Mouse (Mus musculus): ENCODE results near the gene Zfp3. TPM values are rescaled to one million over a fixed set of nuclear protein-coding genes. Genes with fewer than 3 reads are reported as not detected.

The Zfp3 gene
- polyA plus RNA-seq, 1 experiment from 2014 or later: 7.1 TPM

DNA sequence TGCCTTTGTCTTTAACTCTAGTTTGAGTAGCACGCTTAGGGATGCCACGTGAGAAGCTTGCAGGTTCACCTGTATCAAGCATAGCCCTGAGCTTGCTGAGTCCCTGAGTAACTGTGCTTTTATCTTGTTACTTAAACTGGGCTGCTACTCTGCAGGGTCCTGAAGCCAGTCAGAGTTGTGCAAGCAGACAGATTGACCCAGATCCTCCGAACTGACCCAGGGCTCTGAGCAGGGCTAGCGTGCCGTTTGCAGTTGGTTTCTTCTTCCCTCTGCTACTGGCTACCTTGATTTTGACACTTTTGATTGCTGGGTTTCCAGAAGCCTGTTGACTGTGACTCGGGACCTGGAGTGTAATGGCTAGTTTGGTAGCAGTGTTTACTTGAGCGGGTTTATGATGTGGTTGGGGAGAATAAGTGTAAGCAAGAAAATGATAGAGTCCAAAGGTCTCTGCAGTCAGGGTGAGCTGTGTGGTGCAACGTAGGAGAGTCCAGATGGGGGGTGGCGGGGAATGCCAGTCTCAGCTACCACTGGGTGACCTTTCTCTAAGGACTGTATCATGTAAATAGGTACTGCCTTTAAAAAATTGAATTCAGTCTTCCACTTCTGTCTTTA is 33.5 kb upstream of the Zfp3 start:
- WGBS (ENCODE audit: insufficient replicate concordance): 81% methylated on average over 9 of the region's 9 CpGs
- Histone ChIP-seq H3K4me2 (no peak overlapping the region), H3K9ac (ENCODE audit: low read depth, low read length) (no peak overlapping the region), H3K27ac (ENCODE audit: low read depth, low read length) (no peak overlapping the region), H3K9me3 (replicated peaks; ENCODE audit: control insufficient read depth, low read length) (no peaks in the 10 kb centered on the region), H3K4me1 (ENCODE audit: control insufficient read depth, insufficient read depth, low read length) (no peaks in the 10 kb centered on the region), H3K27me3 (ENCODE audit: control insufficient read depth, insufficient read depth, low read length) (no peaks in the 10 kb centered on the region), H3K4me3 (ENCODE audit: low read depth, low read length) (no peak overlapping the region), H3K36me3 (ENCODE audit: control insufficient read depth, insufficient read depth, low read length) (peaks cover 25% of the 10 kb centered on the region)
- no peak for ATAC-seq (replicated peaks; ENCODE audit: insufficient number of reproducible peaks, low FRiP score, low TSS enrichment)

DNA sequence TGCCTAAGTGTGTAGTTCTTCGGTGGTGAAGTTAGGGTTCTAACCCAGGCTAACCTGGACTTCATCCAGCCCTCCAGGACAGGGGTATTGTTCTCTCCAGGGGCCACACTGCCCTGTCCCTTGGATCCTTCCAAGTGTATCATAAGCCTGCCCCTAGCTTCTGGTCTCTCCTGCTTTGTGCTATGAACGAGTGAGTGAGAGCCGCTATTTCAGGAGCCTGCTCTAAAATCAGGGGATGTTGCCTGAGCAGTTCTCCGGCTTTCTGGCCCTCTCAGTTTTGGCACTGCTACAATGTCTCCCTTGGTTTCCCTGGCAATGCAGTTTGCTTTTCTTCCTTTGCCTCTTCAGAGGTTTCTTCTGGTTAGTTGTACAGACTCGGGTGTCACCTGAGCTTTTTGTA is 32.8 kb upstream of the Zfp3 start:
- WGBS (ENCODE audit: insufficient replicate concordance): 66% methylated on average over 5 of the region's 5 CpGs
- ATAC-seq (replicated peaks; ENCODE audit: insufficient number of reproducible peaks, low FRiP score, low TSS enrichment): no peak
- H3K27ac ChIP-seq (ENCODE audit: low read depth, low read length): no peak overlapping the region
- peaks cover 20% of the 10 kb centered on the region for H3K36me3 ChIP-seq (ENCODE audit: control insufficient read depth, insufficient read depth, low read length)
- H3K9ac ChIP-seq (ENCODE audit: low read depth, low read length): no peak overlapping the region
- no peak overlapping the region for H3K4me2 ChIP-seq
- no peaks in the 10 kb centered on the region for H3K4me1 ChIP-seq (ENCODE audit: control insufficient read depth, insufficient read depth, low read length)
- no peaks in the 10 kb centered on the region for H3K9me3 ChIP-seq (replicated peaks; ENCODE audit: control insufficient read depth, low read length)
- H3K4me3 ChIP-seq (ENCODE audit: low read depth, low read length): no peak overlapping the region
- H3K27me3 ChIP-seq (ENCODE audit: control insufficient read depth, insufficient read depth, low read length): no peaks in the 10 kb centered on the region

DNA sequence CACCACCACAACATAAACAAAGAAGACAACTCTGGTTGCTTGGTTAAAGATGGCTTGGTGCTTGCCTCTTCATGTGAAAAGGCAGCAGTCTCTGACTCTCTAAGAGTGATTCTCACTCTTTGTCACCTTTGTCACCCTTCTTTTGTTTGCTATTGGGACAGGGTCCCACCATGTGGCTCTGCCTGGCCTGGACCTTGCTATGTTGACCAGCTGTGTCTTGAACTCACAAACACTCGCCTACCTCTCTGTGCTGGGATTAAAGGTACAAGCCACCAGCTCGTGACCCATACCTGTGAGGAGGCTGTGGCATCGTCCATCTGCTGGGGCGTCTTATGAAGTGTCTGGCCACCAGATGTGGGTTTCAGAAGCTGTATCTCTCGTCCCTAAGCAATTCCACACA is 30.8 kb upstream of the Zfp3 start:
- no peak overlapping the region for H3K4me2 ChIP-seq
- no peaks in the 10 kb centered on the region for H3K4me1 ChIP-seq (ENCODE audit: control insufficient read depth, insufficient read depth, low read length)
- no peak for ATAC-seq (replicated peaks; ENCODE audit: insufficient number of reproducible peaks, low FRiP score, low TSS enrichment)
- no peak overlapping the region for H3K4me3 ChIP-seq (ENCODE audit: low read depth, low read length)
- no peak overlapping the region for H3K27ac ChIP-seq (ENCODE audit: low read depth, low read length)
- no peaks in the 10 kb centered on the region for H3K27me3 ChIP-seq (ENCODE audit: control insufficient read depth, insufficient read depth, low read length)
- H3K9ac ChIP-seq (ENCODE audit: low read depth, low read length): no peak overlapping the region
- H3K9me3 ChIP-seq (replicated peaks; ENCODE audit: control insufficient read depth, low read length): no peaks in the 10 kb centered on the region
- H3K36me3 ChIP-seq (ENCODE audit: control insufficient read depth, insufficient read depth, low read length): peaks cover 4% of the 10 kb centered on the region
- 58% methylated on average over 5 of the region's 5 CpGs for WGBS (ENCODE audit: insufficient replicate concordance)

DNA sequence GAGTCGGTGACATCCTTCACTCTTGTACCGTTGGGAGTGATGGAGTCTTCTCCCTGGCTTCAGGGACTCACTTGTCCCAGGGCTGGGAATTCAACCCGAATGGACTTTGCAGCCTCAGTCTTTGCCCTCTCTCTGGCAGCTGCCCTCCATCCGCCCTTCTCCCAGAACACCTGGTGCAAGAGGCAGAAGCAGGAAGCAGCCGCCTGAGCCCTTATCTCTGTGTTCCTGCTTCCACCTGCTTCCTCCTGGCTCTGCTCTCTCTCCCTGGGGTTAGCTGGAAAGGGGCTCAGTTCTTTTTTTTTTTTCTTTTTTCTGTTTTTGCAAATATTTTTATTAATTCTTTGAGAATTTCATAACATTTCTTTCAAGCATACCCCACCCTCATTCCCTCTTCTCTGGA is 26.3 kb upstream of the Zfp3 start:
- Histone ChIP-seq H3K36me3 (ENCODE audit: control insufficient read depth, insufficient read depth, low read length) (no peaks in the 10 kb centered on the region), H3K9ac (ENCODE audit: low read depth, low read length) (no peak overlapping the region), H3K27me3 (ENCODE audit: control insufficient read depth, insufficient read depth, low read length) (0 out of 2 replicates have a peak, but pooled peaks cover 3% of the 10 kb centered on the region), H3K4me3 (ENCODE audit: low read depth, low read length) (no peak overlapping the region), H3K4me2 (no peak overlapping the region), H3K27ac (ENCODE audit: low read depth, low read length) (no peak overlapping the region), H3K4me1 (ENCODE audit: control insufficient read depth, insufficient read depth, low read length) (no peaks in the 10 kb centered on the region), H3K9me3 (replicated peaks; ENCODE audit: control insufficient read depth, low read length) (no peaks in the 10 kb centered on the region)
- WGBS (ENCODE audit: insufficient replicate concordance): 45% methylated on average over 5 of the region's 5 CpGs
- no peak for ATAC-seq (replicated peaks; ENCODE audit: insufficient number of reproducible peaks, low FRiP score, low TSS enrichment)

DNA sequence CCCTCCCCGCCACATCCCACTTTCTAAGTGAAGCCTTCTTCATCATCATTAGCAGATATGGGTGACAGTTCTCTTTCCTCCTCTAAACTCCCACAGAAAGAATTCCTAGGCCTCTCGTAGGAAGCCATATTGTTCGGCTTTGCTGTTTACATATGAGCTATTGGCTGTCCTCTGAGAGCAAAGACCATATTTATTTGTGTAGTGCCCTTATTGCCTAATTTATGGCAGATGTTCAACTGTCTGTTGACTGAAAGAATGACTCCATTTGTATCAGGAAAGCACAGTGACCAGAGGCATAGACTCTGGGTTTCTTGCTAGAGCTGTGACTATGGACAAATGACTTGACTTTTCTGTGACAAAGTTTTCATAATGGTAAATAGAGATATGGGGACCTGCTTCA is 22.4 kb upstream of the Zfp3 start:
- no peak for ATAC-seq (replicated peaks; ENCODE audit: insufficient number of reproducible peaks, low FRiP score, low TSS enrichment)
- H3K9me3 ChIP-seq (replicated peaks; ENCODE audit: control insufficient read depth, low read length): no peaks in the 10 kb centered on the region
- no peak overlapping the region for H3K4me3 ChIP-seq (ENCODE audit: low read depth, low read length)
- no peak overlapping the region for H3K9ac ChIP-seq (ENCODE audit: low read depth, low read length)
- H3K27me3 ChIP-seq (ENCODE audit: control insufficient read depth, insufficient read depth, low read length): 0 out of 2 replicates have a peak, but pooled peaks cover 3% of the 10 kb centered on the region
- H3K4me2 ChIP-seq: no peak overlapping the region
- no peak overlapping the region for H3K27ac ChIP-seq (ENCODE audit: low read depth, low read length)
- H3K36me3 ChIP-seq (ENCODE audit: control insufficient read depth, insufficient read depth, low read length): no peaks in the 10 kb centered on the region
- WGBS (ENCODE audit: insufficient replicate concordance): 83% methylated on average over 3 of the region's 3 CpGs
- no peaks in the 10 kb centered on the region for H3K4me1 ChIP-seq (ENCODE audit: control insufficient read depth, insufficient read depth, low read length)

DNA sequence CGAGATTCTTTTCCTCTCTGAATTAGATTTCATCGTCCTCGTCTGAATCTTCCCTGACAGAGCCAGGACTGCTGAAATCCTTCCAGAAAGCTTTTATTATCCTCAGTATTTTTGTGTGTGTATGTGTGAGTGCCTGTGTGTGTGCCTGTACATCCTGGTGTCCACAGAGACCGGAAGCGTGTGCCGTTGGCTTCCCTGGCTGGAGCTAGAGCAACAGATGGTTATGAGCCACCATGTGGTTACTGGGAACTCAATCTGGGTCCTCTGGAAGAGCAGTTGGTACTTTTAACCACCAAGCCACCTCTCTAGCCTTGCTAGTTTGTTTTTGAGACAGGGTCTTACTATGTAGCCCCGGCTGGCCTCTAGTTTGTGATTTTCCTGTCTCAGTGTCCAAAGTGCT is 21.9 kb upstream of the Zfp3 start:
- no peak overlapping the region for H3K4me2 ChIP-seq
- 84% methylated on average over 7 of the region's 7 CpGs for WGBS (ENCODE audit: insufficient replicate concordance)
- H3K9me3 ChIP-seq (replicated peaks; ENCODE audit: control insufficient read depth, low read length): no peaks in the 10 kb centered on the region
- ATAC-seq (replicated peaks; ENCODE audit: insufficient number of reproducible peaks, low FRiP score, low TSS enrichment): no peak
- H3K27me3 ChIP-seq (ENCODE audit: control insufficient read depth, insufficient read depth, low read length): 0 out of 2 replicates have a peak, but pooled peaks cover 3% of the 10 kb centered on the region
- H3K36me3 ChIP-seq (ENCODE audit: control insufficient read depth, insufficient read depth, low read length): no peaks in the 10 kb centered on the region
- H3K9ac ChIP-seq (ENCODE audit: low read depth, low read length): no peak overlapping the region
- H3K27ac ChIP-seq (ENCODE audit: low read depth, low read length): no peak overlapping the region
- no peaks in the 10 kb centered on the region for H3K4me1 ChIP-seq (ENCODE audit: control insufficient read depth, insufficient read depth, low read length)
- no peak overlapping the region for H3K4me3 ChIP-seq (ENCODE audit: low read depth, low read length)

DNA sequence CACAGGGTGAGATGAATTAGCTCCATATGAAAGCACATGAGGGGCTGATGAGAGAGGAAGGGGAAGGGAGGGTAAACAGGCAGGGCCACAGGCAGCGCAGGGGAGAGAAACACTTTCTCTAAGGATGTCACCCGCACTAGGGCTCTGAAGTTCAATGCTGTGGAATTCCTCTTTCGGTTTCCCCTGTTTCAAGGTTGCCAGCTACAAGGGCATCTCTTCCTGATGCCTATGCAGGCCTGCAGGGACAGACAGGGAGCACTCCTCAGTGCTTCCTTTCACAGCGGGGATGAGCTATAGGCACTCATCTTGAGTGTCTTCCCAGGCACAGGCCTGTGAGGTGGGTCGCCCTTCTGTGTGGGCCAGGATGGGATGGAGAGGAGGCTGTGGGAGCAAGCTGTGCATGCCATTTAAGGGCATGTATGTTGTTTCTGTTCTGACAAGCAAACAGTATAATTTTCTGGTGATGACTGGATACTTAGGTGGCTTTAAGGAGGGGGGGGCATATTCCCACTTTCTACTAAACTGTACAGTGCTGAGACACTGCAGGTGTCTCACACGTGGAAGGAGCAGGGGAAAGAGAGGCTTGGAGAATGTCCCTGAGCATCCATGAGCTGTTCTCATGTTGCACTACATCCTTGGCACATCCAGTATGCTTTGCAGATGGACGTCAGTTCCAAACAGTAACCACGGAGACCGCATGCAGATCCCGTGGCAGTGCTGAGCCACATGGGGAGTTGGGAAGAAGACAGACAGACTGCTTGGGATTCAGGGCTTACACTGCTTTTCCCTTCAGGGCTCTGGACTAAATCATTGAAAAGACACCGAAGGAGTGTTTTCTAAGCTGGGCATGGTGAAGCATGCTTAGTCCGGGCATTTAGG is 21.2 kb upstream of the Zfp3 start:
- Histone ChIP-seq H3K4me2 (no peak overlapping the region), H3K9me3 (replicated peaks; ENCODE audit: control insufficient read depth, low read length) (no peaks in the 10 kb centered on the region), H3K4me1 (ENCODE audit: control insufficient read depth, insufficient read depth, low read length) (no peaks in the 10 kb centered on the region), H3K27me3 (ENCODE audit: control insufficient read depth, insufficient read depth, low read length) (0 out of 2 replicates have a peak, but pooled peaks cover 3% of the 10 kb centered on the region), H3K27ac (ENCODE audit: low read depth, low read length) (no peak overlapping the region), H3K36me3 (ENCODE audit: control insufficient read depth, insufficient read depth, low read length) (no peaks in the 10 kb centered on the region), H3K9ac (ENCODE audit: low read depth, low read length) (no peak overlapping the region), H3K4me3 (ENCODE audit: low read depth, low read length) (no peak overlapping the region)
- ATAC-seq (replicated peaks; ENCODE audit: insufficient number of reproducible peaks, low FRiP score, low TSS enrichment): no peak
- WGBS (ENCODE audit: insufficient replicate concordance): 76% methylated on average over 12 of the region's 12 CpGs

DNA sequence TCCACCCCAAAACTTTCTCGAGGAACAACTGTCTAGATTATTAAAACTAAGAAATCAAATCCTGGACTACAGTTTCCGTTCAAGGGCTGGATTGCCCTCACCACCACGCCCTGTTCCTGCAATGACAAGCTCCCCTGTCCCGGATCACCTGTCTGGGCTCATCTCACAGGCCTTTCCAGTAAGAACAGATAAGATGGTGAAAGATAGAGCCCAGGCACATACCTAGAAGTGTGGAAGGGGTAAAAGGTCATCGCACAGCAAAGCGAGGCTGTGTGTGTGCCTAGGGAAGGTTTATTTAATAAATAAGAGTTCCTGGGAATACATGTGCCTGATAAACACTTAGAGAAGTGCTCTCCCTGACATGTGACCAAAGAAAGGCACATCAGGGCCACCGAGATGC is 18.4 kb upstream of the Zfp3 start:
- no peaks in the 10 kb centered on the region for H3K4me1 ChIP-seq (ENCODE audit: control insufficient read depth, insufficient read depth, low read length)
- WGBS (ENCODE audit: insufficient replicate concordance): 66% methylated on average over 7 of the region's 7 CpGs

More for the DNA sequence above, 18.4 kb upstream of the Zfp3 start:
- Histone ChIP-seq H3K4me3 (ENCODE audit: low read depth, low read length) (no peak overlapping the region), H3K27me3 (ENCODE audit: control insufficient read depth, insufficient read depth, low read length) (no peaks in the 10 kb centered on the region), H3K4me2 (no peak overlapping the region), H3K36me3 (ENCODE audit: control insufficient read depth, insufficient read depth, low read length) (no peaks in the 10 kb centered on the region), H3K9ac (ENCODE audit: low read depth, low read length) (no peak overlapping the region), H3K9me3 (replicated peaks; ENCODE audit: control insufficient read depth, low read length) (no peaks in the 10 kb centered on the region), H3K27ac (ENCODE audit: low read depth, low read length) (no peak overlapping the region)
- ATAC-seq (replicated peaks; ENCODE audit: insufficient number of reproducible peaks, low FRiP score, low TSS enrichment): no peak

All from heart, embryonic 11.5 days (tissue).